Mouse (Mus musculus) G1E (cell line): ENCODE measurements around the gene Bcar1.

Experiments
- CTCF ChIP-seq: IDR thresholded peaks from 2 replicates; pipeline ENCODE4 v1.5.1; 2012; ENCODE audit warnings: low read depth, low read length, inconsistent platforms, mixed read lengths
- GATA1 ChIP-seq: IDR thresholded peaks from 2 replicates; pipeline ENCODE4 v1.6.1; 2012; ENCODE audit warnings: borderline replicate concordance, low read length, inconsistent platforms, mixed read lengths
- GATA2 ChIP-seq: IDR thresholded peaks from 2 replicates; pipeline ENCODE4 v1.6.1; 2012; ENCODE audit warnings: low read depth, low read length, inconsistent platforms, borderline replicate concordance
- POLR2AphosphoS5 ChIP-seq: IDR thresholded peaks from 2 replicates; pipeline ENCODE4 v1.6.1; 2012; ENCODE audit warnings: low read depth, low read length, inconsistent platforms; ENCODE audit not compliant: insufficient replicate concordance
- TAL1 ChIP-seq: conservative IDR thresholded peaks from 2 replicates; pipeline ENCODE4 v1.6.1; 2012; ENCODE audit warnings: low read depth, low read length, inconsistent platforms, mixed read lengths

- TF ChIP-seq CTCF, result no peak
- no peak for TF ChIP-seq TAL1
- no peak for TF ChIP-seq GATA1
- no peak for TF ChIP-seq GATA2
- no peak for TF ChIP-seq POLR2AphosphoS5
These were observed 35.2 kb upstream of the Bcar1 start for GRCm38 (mm10) chr8:111778801-111779200.
